Mouse (Mus musculus) natural killer cell, adult 2 months (primary cell): ENCODE results near the gene Carm1.

ENCODE experiments used
- DNase-seq, 2 experiments: peaks; one replicate each; pipeline ENCODE4 v3.0.0; 2022; ENCODE audit warnings: low spot score in 2 of 2

Gene Carm1

GRCm38 (mm10) chr9:21614864-21615616, 68.3 kb downstream of the Carm1 start:
- no peak for DNase-seq

DNA sequence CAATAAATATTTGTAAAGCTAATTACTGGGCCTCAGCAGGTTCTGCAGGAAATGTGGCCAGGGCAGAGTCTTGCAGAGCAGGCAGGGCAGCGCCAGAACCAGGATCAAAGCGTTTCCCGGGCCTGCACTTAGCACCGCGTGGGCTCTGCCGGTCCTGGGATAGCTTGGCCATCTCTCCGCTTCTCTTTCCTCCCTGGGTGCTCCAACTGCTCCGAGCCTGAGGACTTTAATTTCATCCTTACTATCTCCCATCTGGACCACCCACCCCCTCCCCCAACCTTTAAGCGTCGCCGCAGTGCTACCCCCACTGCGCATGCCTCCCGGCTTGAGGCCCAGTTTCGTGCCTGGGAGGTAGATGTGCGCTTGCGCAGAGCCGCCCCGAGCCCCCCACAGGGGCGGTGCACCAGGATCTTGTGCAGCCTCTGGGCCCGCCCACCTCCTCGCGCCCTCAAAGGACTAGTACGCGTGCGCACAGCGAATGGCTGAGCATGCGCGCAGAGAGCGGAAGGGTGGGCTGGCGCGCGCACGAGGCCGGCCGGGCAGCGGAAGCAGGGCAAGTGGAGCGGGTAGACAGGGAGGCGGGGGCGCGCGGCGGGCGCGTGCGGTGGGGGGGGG, 69.0 kb downstream of the Carm1 start, which contains the start of gene Smarca4:
Gene Smarca4 (plus strand): TSS at position 553 of the 615 bp plus-strand sequence.
- peak; percentile 99 for DNase-seq

- DNase-seq: peak; percentile 77 to 78
Observed at GRCm38 (mm10) chr9:21616232-21616781, 69.6 kb downstream of the Carm1 start.

DNA sequence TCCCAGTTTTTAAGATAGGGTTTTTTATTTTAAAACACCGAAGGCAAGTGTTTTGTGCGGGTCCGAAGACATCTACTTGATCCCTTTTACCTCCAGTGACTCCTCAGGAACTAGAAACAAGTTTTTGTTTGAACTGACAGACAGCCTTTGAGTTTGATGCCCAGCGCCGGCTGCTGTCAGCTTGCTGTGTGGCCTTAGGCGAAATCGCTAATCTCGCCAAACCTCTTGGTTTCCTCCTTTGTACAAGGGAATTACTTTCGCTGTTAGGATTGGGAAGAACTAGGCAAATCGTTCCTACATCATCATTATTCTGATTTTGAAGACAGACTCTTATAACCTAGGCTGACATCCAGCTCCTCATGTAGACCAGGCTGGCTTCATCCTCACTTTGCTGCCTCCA, 70.4 kb downstream of the Carm1 start:
- DNase-seq: no peak

- no peak for DNase-seq
Observed at GRCm38 (mm10) chr9:21620229-21620628, 73.5 kb downstream of the Carm1 start.

DNA sequence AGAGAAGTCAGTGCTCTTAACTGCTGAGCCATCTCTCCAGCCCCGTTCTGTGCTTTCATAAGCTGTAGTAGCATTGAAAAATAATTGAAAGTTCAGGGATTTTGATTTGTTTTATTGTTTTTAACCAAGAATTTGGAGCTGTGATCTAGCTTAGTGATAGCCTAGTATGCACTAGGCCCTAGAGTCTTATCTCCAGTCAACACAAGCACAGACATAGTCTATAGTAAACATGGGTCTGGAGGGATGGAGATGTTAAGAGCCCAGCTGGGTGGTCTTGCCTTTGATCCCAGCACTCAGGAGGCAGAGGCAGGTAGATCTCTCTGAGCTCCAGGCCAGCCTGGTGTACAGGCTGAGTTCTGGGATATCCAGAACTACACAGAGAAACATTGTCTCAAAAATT, 76.0 kb downstream of the Carm1 start:
- no peak for DNase-seq

DNA sequence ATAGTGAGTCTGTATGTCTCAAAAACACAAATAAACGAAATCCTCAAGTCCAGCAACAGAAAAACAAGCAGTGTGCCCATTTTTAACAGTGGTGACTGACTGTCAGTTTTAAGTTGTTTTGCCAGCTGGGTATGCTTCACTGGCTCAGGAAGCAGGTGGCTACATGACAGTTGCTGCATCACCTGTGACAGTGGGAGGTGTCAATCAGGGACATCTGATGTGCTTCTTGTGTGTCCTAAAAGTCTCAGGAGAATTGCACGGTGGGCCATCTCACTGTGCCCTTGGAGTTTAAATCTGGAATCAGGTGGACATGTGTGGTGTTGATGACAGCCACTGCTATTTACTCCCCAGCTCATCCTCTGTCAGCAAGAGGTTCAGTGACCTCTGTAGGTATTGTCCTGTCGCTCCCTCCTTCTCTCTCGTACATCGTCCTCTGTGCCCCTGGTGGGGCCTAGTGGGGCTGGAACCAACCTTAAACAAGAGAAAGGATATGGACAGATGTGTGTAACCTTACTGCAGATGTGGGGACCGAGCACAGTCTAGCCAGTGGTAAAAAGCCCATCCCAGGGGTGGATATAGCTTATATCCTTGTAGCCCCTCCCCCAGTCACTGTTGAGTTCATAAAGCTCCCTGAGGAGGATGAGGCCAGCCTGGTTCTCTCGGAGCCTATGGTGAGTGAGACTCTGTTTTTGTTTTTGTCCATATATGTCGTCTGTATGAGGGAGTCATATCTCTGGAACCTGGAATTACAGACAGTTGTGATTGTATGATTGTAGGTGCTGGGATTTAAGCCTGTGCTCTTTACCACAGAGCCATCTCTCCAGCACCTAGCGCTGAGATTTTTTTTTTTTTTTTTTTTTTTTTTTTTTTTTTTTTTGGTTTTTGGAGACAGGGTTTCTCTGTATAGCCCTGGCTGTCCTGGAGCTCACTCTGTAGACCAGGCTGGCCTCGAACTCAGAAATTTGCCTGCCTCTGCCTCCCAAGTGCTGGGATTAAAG, 78.9 kb downstream of the Carm1 start:
- DNase-seq: peak in 1 of 2 experiments; percentile 66

- DNase-seq: peak; percentile 9 to 28
Observed at GRCm38 (mm10) chr9:21626571-21626970, 79.9 kb downstream of the Carm1 start.

DNA sequence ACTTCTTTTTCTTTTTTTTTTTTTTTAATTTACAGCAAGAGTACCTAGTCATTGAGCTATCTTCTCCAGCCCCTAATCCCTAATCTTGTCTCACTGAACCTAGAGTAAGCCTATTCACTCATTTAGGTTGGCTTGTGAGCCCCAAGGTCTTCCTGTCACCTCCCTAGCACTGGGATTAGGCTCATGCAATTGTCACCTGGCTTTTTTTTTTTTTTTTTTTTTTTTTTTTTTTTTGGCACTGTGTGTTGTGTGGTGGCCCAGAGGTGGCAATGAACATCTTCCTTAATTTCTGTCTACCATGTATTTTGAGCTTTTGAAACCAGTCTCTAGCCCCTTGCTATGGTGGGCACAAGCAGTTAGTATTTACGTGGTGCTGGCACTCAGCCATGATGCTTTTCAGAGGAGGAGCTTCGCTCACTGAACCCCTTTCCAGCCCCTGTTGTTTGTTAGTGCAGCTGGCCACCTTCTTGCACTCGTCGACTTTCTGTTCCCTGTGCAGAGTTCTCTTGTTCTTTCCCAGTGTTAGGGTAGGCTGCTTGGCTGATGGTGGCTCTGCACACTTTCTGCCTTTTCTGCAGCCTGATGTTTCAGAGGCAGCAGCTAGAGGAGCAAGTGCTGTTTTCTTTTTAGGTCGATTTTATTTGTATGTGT, 80.6 kb downstream of the Carm1 start:
- DNase-seq: no peak

- DNase-seq: peak; percentile 13 to 37
Observed at GRCm38 (mm10) chr9:21630673-21631072, 84.0 kb downstream of the Carm1 start.

DNA sequence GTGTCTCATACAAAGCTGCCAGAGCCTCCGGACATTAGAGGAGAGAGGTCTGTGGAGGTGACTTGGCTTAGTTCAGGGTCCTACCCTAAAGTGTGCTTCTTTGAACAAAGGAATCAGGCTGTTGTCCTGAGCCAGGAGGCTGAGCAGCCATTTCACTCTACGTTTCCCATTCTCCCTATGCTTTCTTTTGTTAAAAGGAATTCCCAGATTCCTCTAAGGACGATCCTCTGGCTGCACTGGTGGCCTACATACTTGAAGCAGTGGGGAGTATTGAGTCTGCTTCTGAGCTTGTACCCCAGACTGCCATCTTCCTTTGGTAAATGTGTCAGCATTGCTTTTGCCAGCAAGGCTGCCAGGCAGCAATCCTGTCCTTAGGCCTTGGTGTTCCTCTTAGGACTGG, 86.4 kb downstream of the Carm1 start:
- DNase-seq: no peak

GRCm38 (mm10) chr9:21635639-21636038, 88.9 kb downstream of the Carm1 start:
- no peak for DNase-seq

DNA sequence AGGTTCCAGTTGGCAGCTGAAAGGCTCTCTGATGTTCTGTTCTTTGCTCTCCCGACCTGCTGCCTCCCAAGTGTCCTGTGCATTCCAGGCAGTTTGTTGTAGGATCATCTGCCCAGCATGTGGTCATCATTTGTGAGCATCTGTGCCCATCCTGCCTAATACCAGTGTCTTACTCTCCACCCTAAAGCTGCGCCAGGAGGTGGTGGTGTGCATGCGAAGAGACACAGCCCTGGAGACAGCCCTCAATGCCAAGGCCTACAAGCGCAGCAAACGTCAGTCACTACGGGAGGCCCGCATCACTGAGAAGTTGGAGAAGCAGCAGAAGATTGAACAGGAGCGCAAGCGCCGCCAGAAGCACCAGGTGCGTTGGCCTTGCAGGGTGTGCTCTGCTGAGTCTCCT, 92.3 kb downstream of the Carm1 start:
- DNase-seq: no peak
